Mouse (Mus musculus) frontal cortex, postnatal 25 days (tissue): Measurements from ENCODE around the gene Stat5a.

Experiments
- DNase-seq, 2 experiments: peaks; one replicate each; pipeline ENCODE4 v3.0.0; 2022; ENCODE audit warnings: low spot score in 2 of 2

Gene Stat5a

DNA sequence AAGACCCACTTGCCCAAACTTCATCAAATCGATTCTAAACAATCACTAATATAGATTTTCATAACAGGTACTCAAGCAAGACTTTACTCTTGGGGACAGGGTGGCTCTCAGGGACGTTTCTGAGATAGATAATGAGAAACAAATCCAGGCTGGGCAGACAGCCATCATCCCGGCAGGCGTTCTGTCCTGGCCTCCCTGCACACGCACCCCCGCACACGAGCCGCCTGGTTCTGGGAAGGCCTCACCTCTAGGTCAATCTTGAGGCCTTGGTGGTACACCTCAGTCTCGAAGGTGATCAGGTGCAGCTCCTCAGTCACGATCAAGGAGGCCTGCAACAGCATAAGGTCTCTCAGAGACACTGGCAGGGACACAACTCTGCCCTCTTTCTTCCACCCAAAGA lies 36.9 kb downstream of the Stat5a start:
- no peak for DNase-seq

GRCm38 (mm10) chr11:100897294-100898231 lies 38.4 kb downstream of the Stat5a start:
- DNase-seq, result peak in 1 of 2 experiments; percentile 23

- no peak for DNase-seq
These were observed 39.5 kb downstream of the Stat5a start for GRCm38 (mm10) chr11:100898441-100899199.

- no peak for DNase-seq
These were observed 45.6 kb downstream of the Stat5a start for GRCm38 (mm10) chr11:100904580-100905351.

GRCm38 (mm10) chr11:100905929-100906328 lies 46.8 kb downstream of the Stat5a start:
- DNase-seq, result no peak

DNA sequence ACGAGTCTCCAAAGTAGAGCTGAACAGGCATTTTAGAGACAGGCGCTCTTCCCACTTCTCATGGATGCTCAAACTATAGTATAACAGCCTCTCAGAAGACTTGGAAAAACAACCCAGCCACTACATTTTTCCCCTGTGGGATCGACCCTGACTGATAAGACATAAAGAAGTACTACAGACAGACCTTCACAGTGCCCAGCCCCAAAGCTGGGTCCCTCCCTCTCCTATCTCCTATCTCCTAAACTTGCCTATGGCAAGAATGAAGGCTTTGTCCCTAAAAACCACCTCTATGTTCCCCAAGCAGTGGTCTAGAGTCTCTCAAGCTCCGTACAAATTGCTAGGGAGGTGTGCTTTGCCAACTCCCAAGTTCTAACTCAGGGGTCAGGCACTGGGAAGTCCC lies 47.7 kb downstream of the Stat5a start:
- DNase-seq, result no peak

DNA sequence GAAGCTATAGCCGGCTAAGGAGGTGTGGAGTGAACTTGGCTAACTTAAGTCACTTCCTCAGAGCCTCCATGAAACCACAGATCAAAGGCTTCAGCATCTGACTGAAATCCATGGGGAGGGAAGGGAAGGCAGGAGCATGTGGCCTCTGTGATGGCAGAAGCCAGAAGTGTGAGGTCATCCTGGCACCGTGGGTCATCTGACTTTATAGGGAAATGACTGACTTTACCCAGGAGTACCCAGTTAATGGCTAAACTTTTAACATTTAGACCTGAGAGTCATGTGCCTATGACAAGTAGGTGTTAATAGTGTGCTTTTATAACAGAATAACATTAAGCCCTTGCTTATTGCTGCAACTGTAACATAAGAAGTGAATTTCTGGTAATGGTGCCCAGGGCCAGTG lies 49.0 kb downstream of the Stat5a start:
- DNase-seq, result no peak

GRCm38 (mm10) chr11:100908567-100908966 lies 49.4 kb downstream of the Stat5a start:
- no peak for DNase-seq

GRCm38 (mm10) chr11:100912401-100913155 lies 53.4 kb downstream of the Stat5a start:
- no peak for DNase-seq

DNA sequence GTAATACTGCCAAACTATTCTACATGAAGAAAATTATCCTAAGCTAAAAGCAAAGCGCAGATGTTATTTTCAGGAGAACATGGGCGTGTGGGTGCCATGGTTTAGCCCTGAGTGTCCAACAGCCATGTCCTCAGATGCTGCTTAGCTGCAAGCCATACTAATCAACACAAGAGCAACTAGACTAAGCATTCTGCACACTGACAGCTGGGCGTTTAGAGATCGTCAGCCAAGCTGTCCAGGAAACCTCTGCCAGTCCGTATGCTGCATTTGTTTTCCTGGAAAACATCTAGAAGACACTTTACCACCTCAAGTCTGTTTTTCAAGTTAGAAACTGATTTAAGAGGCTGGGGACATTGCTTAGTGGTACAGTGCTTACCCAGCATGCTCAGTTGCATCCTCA lies 55.3 kb downstream of the Stat5a start:
- no peak for DNase-seq

DNA sequence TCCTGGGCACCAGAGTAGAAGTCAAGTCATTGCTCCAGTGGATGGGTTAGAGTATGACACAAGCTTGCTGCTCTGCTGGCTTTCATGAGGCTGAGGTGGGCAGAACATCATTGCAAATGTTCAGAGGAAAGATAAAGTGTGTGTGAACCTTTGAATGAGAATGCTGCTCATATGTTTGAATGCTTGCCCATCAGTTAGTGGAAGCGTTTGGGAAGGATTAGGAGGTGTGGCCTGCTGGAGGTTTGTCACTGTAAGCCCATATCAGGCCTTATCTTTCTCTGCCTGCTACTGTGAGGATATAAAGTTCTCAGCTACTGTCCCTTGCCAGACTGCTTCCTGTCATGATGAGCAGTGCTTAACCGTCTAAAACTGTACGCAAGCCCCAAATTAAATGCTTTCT lies 55.9 kb downstream of the Stat5a start:
- no peak for DNase-seq

DNA sequence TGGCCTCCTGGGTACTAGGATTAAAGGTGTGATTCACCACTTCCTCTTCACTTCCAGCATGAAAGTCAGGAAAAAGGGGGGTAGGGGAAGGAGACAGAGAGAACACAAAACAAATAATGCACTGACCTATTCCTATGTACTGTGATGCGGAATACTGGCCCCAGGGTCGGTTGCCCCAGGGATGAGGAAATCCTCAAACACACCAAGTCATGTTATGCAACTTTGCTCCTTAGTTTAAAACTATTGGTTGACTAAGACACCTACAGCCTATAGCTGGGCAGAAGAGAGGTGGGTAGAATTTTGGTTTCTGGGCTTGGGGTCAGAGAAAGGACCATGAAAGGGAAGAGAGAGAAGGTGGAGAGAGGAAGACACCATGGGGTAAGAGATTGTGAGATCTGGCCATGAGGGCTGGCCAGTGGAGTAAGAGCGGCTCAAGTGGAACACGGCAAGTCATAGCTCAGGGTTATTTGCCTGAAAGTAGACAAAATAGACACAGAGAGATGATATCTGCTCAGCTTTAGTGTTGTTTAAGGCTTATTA lies 57.4 kb downstream of the Stat5a start:
- DNase-seq, result no peak

DNA sequence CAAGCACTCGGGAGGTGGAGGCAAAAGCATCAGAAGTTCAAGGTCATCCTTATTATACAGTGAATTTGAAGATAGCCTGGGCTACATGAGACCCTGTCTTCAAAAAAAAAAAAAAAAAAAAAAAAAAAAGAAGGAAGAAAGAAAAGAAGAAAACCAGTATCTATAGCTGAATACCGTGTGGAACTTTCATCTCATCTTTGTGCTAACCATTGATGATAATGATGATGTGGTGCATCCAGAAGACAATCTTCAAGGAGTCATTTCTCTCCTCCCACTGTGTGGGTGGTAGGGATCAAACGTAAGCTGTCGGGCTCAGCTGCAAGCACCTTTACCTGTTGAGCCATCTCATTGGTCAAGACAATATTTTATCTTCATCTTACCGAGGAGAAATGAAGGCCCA lies 58.9 kb downstream of the Stat5a start:
- DNase-seq, result no peak

DNA sequence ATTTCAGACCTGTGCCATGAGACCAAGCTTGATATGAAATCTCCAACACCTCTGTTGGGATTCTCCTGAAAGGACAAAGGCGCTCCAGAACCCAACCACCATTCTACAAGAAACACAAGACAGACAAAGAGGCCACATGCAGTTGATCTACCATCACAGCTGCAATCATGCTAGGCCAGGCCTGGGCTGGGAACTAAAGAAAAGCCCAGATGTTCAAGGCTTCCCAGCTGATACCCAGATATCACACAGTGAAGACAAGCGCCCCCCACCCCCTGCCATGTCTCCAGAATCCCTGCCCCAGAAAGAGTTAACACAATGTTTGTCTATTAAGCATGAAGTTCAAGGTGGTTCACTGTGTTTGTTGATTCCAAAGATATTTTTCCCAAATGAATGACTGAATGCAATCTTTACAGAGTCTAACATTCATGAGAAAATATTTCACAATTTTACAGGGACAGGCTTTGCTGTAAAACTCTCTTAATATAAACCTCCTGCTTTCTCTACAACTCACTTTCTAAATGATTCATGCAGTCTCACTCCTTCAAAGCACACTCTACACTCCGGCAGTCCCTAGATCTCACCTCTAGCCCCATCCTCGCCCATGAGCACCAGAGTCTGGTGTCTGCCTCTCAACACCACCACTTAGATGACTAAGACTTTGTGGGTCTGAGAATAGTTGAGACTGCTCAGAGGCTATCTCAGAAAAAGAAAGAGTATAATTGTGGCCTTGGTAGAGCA lies 61.9 kb downstream of the Stat5a start:
- DNase-seq, result no peak

- no peak for DNase-seq
These were observed 65.3 kb downstream of the Stat5a start for GRCm38 (mm10) chr11:100924386-100924919.

DNA sequence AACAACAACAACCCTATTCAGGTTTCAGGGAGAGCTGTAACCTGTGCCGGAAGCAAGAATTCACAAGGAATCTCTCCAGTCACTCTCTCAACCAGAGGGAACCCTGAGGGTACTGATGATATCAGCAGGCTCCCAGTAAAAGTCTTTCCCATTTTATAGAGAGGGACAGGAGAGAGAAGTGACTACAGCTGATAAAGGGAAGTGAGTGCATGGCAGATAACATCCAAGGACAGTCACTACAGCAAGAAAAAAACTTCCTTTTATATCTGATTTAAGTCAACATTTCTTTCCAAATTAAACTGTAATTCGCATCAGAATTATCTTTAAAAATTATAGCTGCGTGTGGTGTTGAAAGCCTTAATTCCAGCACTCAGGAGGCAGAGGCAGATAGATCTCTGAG lies 68.2 kb downstream of the Stat5a start:
- no peak for DNase-seq

DNA sequence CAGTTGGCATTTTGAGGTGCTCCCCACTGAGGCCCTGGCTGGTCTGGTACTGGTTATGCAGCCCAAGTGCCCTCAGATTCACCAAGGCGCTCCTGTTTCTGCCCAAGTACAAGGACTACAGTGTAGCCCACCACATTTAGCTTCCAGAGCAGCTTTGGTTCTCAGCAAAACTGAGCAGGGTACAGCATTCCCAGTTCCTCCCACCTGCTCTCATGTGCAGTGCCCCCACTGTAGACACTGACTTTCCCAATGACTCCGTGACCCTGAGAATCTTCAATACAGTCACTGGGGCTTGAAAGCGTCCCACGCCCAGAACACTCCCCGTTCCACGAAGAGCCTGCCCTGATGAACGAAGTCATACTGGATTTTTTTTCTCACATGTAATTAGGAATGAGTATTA lies 71.5 kb downstream of the Stat5a start:
- no peak for DNase-seq

DNA sequence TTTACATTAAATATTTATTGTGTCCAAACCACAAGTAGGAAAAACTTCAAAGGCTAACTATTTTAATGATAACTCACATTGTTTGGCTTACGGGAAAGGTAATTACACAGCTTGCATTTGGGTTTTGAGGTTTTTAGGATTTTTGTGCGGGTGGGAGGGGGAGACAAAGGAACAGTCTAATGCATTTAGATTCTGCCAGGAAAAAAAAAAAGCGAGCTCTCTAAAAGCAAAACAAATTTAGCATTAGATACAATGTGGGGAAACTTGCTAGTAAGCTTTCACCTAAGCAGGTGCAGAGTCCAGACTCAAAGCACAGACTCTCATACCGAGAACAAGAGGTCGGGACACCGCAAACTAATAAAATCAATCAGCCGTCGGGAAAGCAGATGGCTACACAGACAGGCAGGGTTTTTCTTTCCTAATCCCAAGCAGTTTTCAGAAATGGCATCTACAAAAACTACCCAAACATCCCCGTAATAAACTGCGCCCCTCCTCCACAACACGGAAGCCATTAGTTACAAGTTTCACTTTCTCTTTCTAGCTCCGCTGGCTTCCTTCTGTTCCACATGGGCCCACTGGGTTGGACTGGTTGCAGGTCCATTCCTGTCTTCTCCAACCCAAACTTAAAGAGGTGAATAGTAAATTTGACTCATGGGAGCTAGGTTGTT lies 72.2 kb downstream of the Stat5a start:
- no peak for DNase-seq
